Mouse (Mus musculus): ENCODE results near the gene Glt28d2. TPM values are rescaled to one million over a fixed set of nuclear protein-coding genes. Genes with fewer than 3 reads are reported as not detected.

Gene Glt28d2
- polyA plus RNA-seq, 1 experiment from 2014 or later: 0.14 TPM

- H3K4me2 ChIP-seq (replicated peaks; ENCODE audit: low read depth, low read length): no peak overlapping the region
- no peaks in the 10 kb centered on the region for H3K9me3 ChIP-seq (ENCODE audit: control insufficient read depth, low read length)
- no peaks in the 10 kb centered on the region for H3K4me1 ChIP-seq (replicated peaks; ENCODE audit: control insufficient read depth, insufficient read depth, low read length)
- H3K27me3 ChIP-seq (ENCODE audit: control insufficient read depth, insufficient read depth, low read length): no peaks in the 10 kb centered on the region
- no peak overlapping the region for H3K4me3 ChIP-seq (ENCODE audit: low read depth, low read length)
- DNase-seq (ENCODE audit: low spot score) (no peak), ATAC-seq (ENCODE audit: low FRiP score) (no peak)
- no peak overlapping the region for H3K9ac ChIP-seq (ENCODE audit: low read depth, low read length)
- no peaks in the 10 kb centered on the region for H3K36me3 ChIP-seq (ENCODE audit: control insufficient read depth, insufficient read depth, low read length)
- 86% methylated on average over 6 of the region's 6 CpGs for WGBS
- H3K27ac ChIP-seq (ENCODE audit: low read depth, low read length): no peak overlapping the region
These were observed 42.0 kb downstream of the Glt28d2 start for GRCm38 (mm10) chr3:85845341-85845740.

- H3K4me3 ChIP-seq (ENCODE audit: low read depth, low read length): no peak overlapping the region
- H3K9ac ChIP-seq (ENCODE audit: low read depth, low read length): no peak overlapping the region
- H3K27me3 ChIP-seq (ENCODE audit: control insufficient read depth, insufficient read depth, low read length): no peaks in the 10 kb centered on the region
- ATAC-seq (ENCODE audit: low FRiP score) (no peak), DNase-seq (ENCODE audit: low spot score) (no peak)
- H3K36me3 ChIP-seq (ENCODE audit: control insufficient read depth, insufficient read depth, low read length): no peaks in the 10 kb centered on the region
- no peaks in the 10 kb centered on the region for H3K4me1 ChIP-seq (replicated peaks; ENCODE audit: control insufficient read depth, insufficient read depth, low read length)
- H3K9me3 ChIP-seq (ENCODE audit: control insufficient read depth, low read length): no peaks in the 10 kb centered on the region
- no peak overlapping the region for H3K4me2 ChIP-seq (replicated peaks; ENCODE audit: low read depth, low read length)
- H3K27ac ChIP-seq (ENCODE audit: low read depth, low read length): no peak overlapping the region
These were observed 44.5 kb downstream of the Glt28d2 start for GRCm38 (mm10) chr3:85842881-85843218.

- H3K9me3 ChIP-seq (ENCODE audit: control insufficient read depth, low read length): no peaks in the 10 kb centered on the region
- 61% methylated on average over 9 of the region's 9 CpGs for WGBS
These were observed 45.0 kb downstream of the Glt28d2 start for GRCm38 (mm10) chr3:85842177-85842880.

GRCm38 (mm10) chr3:85841454-85842176, 45.7 kb downstream of the Glt28d2 start:
- 42% methylated on average over 2 of the region's 2 CpGs for WGBS
- no peak overlapping the region for H3K9ac ChIP-seq (ENCODE audit: low read depth, low read length)
- no peaks in the 10 kb centered on the region for H3K9me3 ChIP-seq (ENCODE audit: control insufficient read depth, low read length)
- no peak overlapping the region for H3K27ac ChIP-seq (ENCODE audit: low read depth, low read length)
- no peaks in the 10 kb centered on the region for H3K4me1 ChIP-seq (replicated peaks; ENCODE audit: control insufficient read depth, insufficient read depth, low read length)
- no peak overlapping the region for H3K4me3 ChIP-seq (ENCODE audit: low read depth, low read length)
- no peak overlapping the region for H3K4me2 ChIP-seq (replicated peaks; ENCODE audit: low read depth, low read length)
- no peak for ATAC-seq (ENCODE audit: low FRiP score)
- H3K36me3 ChIP-seq (ENCODE audit: control insufficient read depth, insufficient read depth, low read length): no peaks in the 10 kb centered on the region
- no peak for DNase-seq (ENCODE audit: low spot score)
- no peaks in the 10 kb centered on the region for H3K27me3 ChIP-seq (ENCODE audit: control insufficient read depth, insufficient read depth, low read length)

More at GRCm38 (mm10) chr3:85842177-85842880, 45.0 kb downstream of the Glt28d2 start:
- Histone ChIP-seq H3K27me3 (ENCODE audit: control insufficient read depth, insufficient read depth, low read length) (no peaks in the 10 kb centered on the region), H3K4me1 (replicated peaks; ENCODE audit: control insufficient read depth, insufficient read depth, low read length) (no peaks in the 10 kb centered on the region), H3K4me2 (replicated peaks; ENCODE audit: low read depth, low read length) (no peak overlapping the region), H3K9ac (ENCODE audit: low read depth, low read length) (no peak overlapping the region), H3K4me3 (ENCODE audit: low read depth, low read length) (no peak overlapping the region), H3K36me3 (ENCODE audit: control insufficient read depth, insufficient read depth, low read length) (no peaks in the 10 kb centered on the region), H3K27ac (ENCODE audit: low read depth, low read length) (no peak overlapping the region)
- no peak for DNase-seq (ENCODE audit: low spot score)
- ATAC-seq (ENCODE audit: low FRiP score): no peak

- no peak overlapping the region for H3K4me3 ChIP-seq (ENCODE audit: low read depth, low read length)
- no peaks in the 10 kb centered on the region for H3K4me1 ChIP-seq (replicated peaks; ENCODE audit: control insufficient read depth, insufficient read depth, low read length)
- H3K9me3 ChIP-seq (ENCODE audit: control insufficient read depth, low read length): no peaks in the 10 kb centered on the region
- DNase-seq (ENCODE audit: low spot score) (no peak), ATAC-seq (ENCODE audit: low FRiP score) (no peak)
- H3K9ac ChIP-seq (ENCODE audit: low read depth, low read length): no peak overlapping the region
- H3K27me3 ChIP-seq (ENCODE audit: control insufficient read depth, insufficient read depth, low read length): no peaks in the 10 kb centered on the region
- no peaks in the 10 kb centered on the region for H3K36me3 ChIP-seq (ENCODE audit: control insufficient read depth, insufficient read depth, low read length)
- no peak overlapping the region for H3K27ac ChIP-seq (ENCODE audit: low read depth, low read length)
- H3K4me2 ChIP-seq (replicated peaks; ENCODE audit: low read depth, low read length): no peak overlapping the region
- 85% methylated on average over 1 of the region's 1 CpGs for WGBS
These were observed 53.7 kb downstream of the Glt28d2 start for GRCm38 (mm10) chr3:85833627-85834026.

GRCm38 (mm10) chr3:85832490-85833155, 54.7 kb downstream of the Glt28d2 start:
- WGBS: 58% methylated on average over 10 of the region's 10 CpGs
- DNase-seq (ENCODE audit: low spot score) (peak; percentile 10), ATAC-seq (ENCODE audit: low FRiP score) (no peak)
- no peaks in the 10 kb centered on the region for H3K36me3 ChIP-seq (ENCODE audit: control insufficient read depth, insufficient read depth, low read length)
- no peaks in the 10 kb centered on the region for H3K4me1 ChIP-seq (replicated peaks; ENCODE audit: control insufficient read depth, insufficient read depth, low read length)
- H3K9me3 ChIP-seq (ENCODE audit: control insufficient read depth, low read length): no peaks in the 10 kb centered on the region
- no peaks in the 10 kb centered on the region for H3K27me3 ChIP-seq (ENCODE audit: control insufficient read depth, insufficient read depth, low read length)
- H3K4me3 ChIP-seq (ENCODE audit: low read depth, low read length): no peak overlapping the region
- no peak overlapping the region for H3K4me2 ChIP-seq (replicated peaks; ENCODE audit: low read depth, low read length)
- no peak overlapping the region for H3K27ac ChIP-seq (ENCODE audit: low read depth, low read length)
- no peak overlapping the region for H3K9ac ChIP-seq (ENCODE audit: low read depth, low read length)

GRCm38 (mm10) chr3:85831785-85832184, 55.5 kb downstream of the Glt28d2 start:
- Histone ChIP-seq H3K27me3 (ENCODE audit: control insufficient read depth, insufficient read depth, low read length) (no peaks in the 10 kb centered on the region), H3K9me3 (ENCODE audit: control insufficient read depth, low read length) (no peaks in the 10 kb centered on the region), H3K36me3 (ENCODE audit: control insufficient read depth, insufficient read depth, low read length) (no peaks in the 10 kb centered on the region), H3K4me2 (replicated peaks; ENCODE audit: low read depth, low read length) (no peak overlapping the region), H3K4me1 (replicated peaks; ENCODE audit: control insufficient read depth, insufficient read depth, low read length) (no peaks in the 10 kb centered on the region), H3K4me3 (ENCODE audit: low read depth, low read length) (no peak overlapping the region), H3K27ac (ENCODE audit: low read depth, low read length) (no peak overlapping the region), H3K9ac (ENCODE audit: low read depth, low read length) (no peak overlapping the region)
- 88% methylated on average over 1 of the region's 1 CpGs for WGBS
- ATAC-seq (ENCODE audit: low FRiP score): no peak
- DNase-seq (ENCODE audit: low spot score): no peak

GRCm38 (mm10) chr3:85829047-85829446, 58.3 kb downstream of the Glt28d2 start:
- no peak for DNase-seq (ENCODE audit: low spot score)
- 80% methylated on average over 4 of the region's 4 CpGs for WGBS
- H3K4me3 ChIP-seq (ENCODE audit: low read depth, low read length): no peak overlapping the region
- no peaks in the 10 kb centered on the region for H3K9me3 ChIP-seq (ENCODE audit: control insufficient read depth, low read length)
- no peak overlapping the region for H3K27ac ChIP-seq (ENCODE audit: low read depth, low read length)
- no peak overlapping the region for H3K4me2 ChIP-seq (replicated peaks; ENCODE audit: low read depth, low read length)
- no peaks in the 10 kb centered on the region for H3K4me1 ChIP-seq (replicated peaks; ENCODE audit: control insufficient read depth, insufficient read depth, low read length)
- no peaks in the 10 kb centered on the region for H3K36me3 ChIP-seq (ENCODE audit: control insufficient read depth, insufficient read depth, low read length)
- no peaks in the 10 kb centered on the region for H3K27me3 ChIP-seq (ENCODE audit: control insufficient read depth, insufficient read depth, low read length)
- ATAC-seq (ENCODE audit: low FRiP score): no peak
- H3K9ac ChIP-seq (ENCODE audit: low read depth, low read length): no peak overlapping the region
